Mouse (Mus musculus) testis, adult 2 months (tissue): ENCODE measurements around the gene Sertad3.

Source experiments
- CTCF ChIP-seq: fragments of 200-500 bp; IDR thresholded peaks from 2 replicates; pipeline ENCODE4 v1.5.1; 2012; ENCODE audit warnings: low read depth, mild to moderate bottlenecking, inconsistent platforms, low read length, moderate library complexity; ENCODE audit not compliant: control insufficient read depth, insufficient read depth, insufficient replicate concordance
- POLR2A ChIP-seq: fragments of 200-500 bp; IDR thresholded peaks from 2 replicates; pipeline ENCODE4 v1.6.1; 2012; ENCODE audit warnings: low read depth, mild to moderate bottlenecking, inconsistent platforms, low read length, moderate library complexity; ENCODE audit not compliant: control insufficient read depth

- no peak for TF ChIP-seq POLR2A
- TF ChIP-seq CTCF: peak; percentile 15; the same call in 1 of the 2 replicates
Measured at GRCm38 (mm10) chr7:27520104-27520503, 46.5 kb downstream of the Sertad3 start.
